Mouse (Mus musculus): ENCODE results near the gene Gm16253. TPM values are rescaled to one million over a fixed set of nuclear protein-coding genes. Genes with fewer than 3 reads are reported as not detected.

Gm16253 gene
- polyA plus RNA-seq, 1 experiment: not detected

- peak overlapping the region; percentile 33 for H3K4me3 ChIP-seq (replicated peaks; ENCODE audit: control insufficient read depth, low read depth, low read length)
- under 1% methylated on average over 16 of the region's 16 CpGs for WGBS
- TF ChIP-seq CTCF (IDR thresholded peaks at IDR 0.05; ENCODE audit: control insufficient read depth, insufficient read depth, low read length) (peak; percentile 100), POLR2A (IDR thresholded peaks at IDR 0.05; ENCODE audit: borderline replicate concordance, control insufficient read depth, low read depth, low read length) (peak; percentile 49; the same call in 1 of the 2 replicates)
- H3K4me1 ChIP-seq (ENCODE audit: control insufficient read depth, insufficient read depth, low read length): no peaks in the 10 kb centered on the region; the same call in 1 of the 2 replicates
- H3K27ac ChIP-seq (ENCODE audit: control insufficient read depth, insufficient read depth, low read depth, low read length, poor library complexity): no peak overlapping the region
Observed at GRCm38 (mm10) chr3:96579885-96580454, 3.2 kb downstream of the Gm16253 start.

DNA sequence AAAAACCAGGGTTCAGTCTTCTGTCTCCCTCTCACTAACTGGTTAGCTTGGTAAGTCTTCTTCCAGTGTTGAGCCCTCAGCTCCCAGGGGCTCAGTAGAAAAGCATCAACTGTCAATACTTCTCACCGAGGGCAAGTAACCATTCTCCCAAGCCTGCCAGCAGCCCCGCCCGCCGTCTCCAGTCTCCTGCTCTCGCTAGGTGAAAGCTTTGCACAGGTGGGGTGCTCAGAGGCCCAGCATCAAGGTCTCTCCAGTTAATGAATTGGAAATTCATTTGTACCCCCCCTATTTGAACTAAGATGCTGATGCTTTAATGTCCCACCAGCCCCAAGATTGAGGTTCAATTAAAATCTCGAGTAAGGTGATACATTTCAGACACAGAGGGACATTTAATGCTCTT, 4.4 kb downstream of the Gm16253 start:
- no peak overlapping the region for H3K27ac ChIP-seq (ENCODE audit: control insufficient read depth, insufficient read depth, low read depth, low read length, poor library complexity)
- H3K4me3 ChIP-seq (replicated peaks; ENCODE audit: control insufficient read depth, low read depth, low read length): no peak overlapping the region
- H3K4me1 ChIP-seq (ENCODE audit: control insufficient read depth, insufficient read depth, low read length): no peaks in the 10 kb centered on the region; the same call in 1 of the 2 replicates
- WGBS: 79% methylated on average over 6 of the region's 6 CpGs
- TF ChIP-seq POLR2A (IDR thresholded peaks at IDR 0.05; ENCODE audit: borderline replicate concordance, control insufficient read depth, low read depth, low read length) (no peak), CTCF (IDR thresholded peaks at IDR 0.05; ENCODE audit: control insufficient read depth, insufficient read depth, low read length) (no peak)

GRCm38 (mm10) chr3:96581771-96582515, 5.2 kb downstream of the Gm16253 start:
- H3K4me3 ChIP-seq (replicated peaks; ENCODE audit: control insufficient read depth, low read depth, low read length): no peak overlapping the region
- H3K27ac ChIP-seq (ENCODE audit: control insufficient read depth, insufficient read depth, low read depth, low read length, poor library complexity): no peak overlapping the region
- WGBS: 85% methylated on average over 16 of the region's 16 CpGs
- no peaks in the 10 kb centered on the region; the same call in 1 of the 2 replicates for H3K4me1 ChIP-seq (ENCODE audit: control insufficient read depth, insufficient read depth, low read length)
- TF ChIP-seq POLR2A (IDR thresholded peaks at IDR 0.05; ENCODE audit: borderline replicate concordance, control insufficient read depth, low read depth, low read length) (no peak), CTCF (IDR thresholded peaks at IDR 0.05; ENCODE audit: control insufficient read depth, insufficient read depth, low read length) (no peak)

DNA sequence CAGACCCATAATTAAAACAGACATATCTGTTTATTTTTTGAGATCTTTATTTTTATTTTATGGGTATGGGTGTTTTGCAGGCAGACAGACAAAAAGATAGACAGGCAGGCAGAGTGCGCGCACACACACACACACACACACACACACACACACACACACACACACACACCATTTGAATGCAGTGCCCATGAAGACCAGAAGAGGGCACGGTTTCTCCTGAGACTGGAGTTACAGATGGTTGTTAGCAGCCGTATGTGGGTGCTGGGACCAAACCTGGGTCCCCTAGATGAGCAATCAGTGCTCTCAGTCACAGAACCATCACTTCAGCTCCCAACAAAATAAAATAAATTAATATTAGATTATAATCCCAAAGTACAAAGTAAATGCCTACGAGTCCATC, 6.6 kb downstream of the Gm16253 start:
- TF ChIP-seq POLR2A (IDR thresholded peaks at IDR 0.05; ENCODE audit: borderline replicate concordance, control insufficient read depth, low read depth, low read length): no peak
- no peak for TF ChIP-seq CTCF (IDR thresholded peaks at IDR 0.05; ENCODE audit: control insufficient read depth, insufficient read depth, low read length)
- H3K4me1 ChIP-seq (ENCODE audit: control insufficient read depth, insufficient read depth, low read length): no peaks in the 10 kb centered on the region
- no peak overlapping the region for H3K4me3 ChIP-seq (replicated peaks; ENCODE audit: control insufficient read depth, low read depth, low read length)
- WGBS: 84% methylated on average over 5 of the region's 5 CpGs
- H3K27ac ChIP-seq (ENCODE audit: control insufficient read depth, insufficient read depth, low read depth, low read length, poor library complexity): no peak overlapping the region

DNA sequence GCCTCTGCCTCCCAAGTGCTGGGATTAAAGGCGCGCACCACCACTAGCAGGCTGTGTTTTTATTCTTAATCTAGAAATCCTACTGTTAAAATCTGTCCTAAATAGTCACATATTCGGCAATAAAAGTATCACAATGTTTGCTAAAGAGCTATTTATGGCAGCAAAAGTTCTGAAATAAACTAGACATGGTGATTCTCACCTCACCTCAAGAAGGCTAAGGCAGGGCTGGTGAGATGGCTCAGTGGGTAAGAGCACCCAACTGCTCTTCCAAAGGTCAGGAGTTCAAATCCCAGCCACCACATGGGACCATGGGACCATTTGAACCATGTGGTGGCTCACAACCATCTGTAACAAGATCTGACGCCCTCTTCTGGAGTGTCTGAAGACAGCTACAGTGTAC, 13.9 kb downstream of the Gm16253 start:
- 82% methylated on average over 4 of the region's 4 CpGs for WGBS
- Histone ChIP-seq H3K4me3 (replicated peaks; ENCODE audit: control insufficient read depth, low read depth, low read length) (no peak overlapping the region), H3K27ac (ENCODE audit: control insufficient read depth, insufficient read depth, low read depth, low read length, poor library complexity) (no peak overlapping the region), H3K4me1 (ENCODE audit: control insufficient read depth, insufficient read depth, low read length) (no peaks in the 10 kb centered on the region)
- no peak for TF ChIP-seq POLR2A (IDR thresholded peaks at IDR 0.05; ENCODE audit: borderline replicate concordance, control insufficient read depth, low read depth, low read length)
- no peak for TF ChIP-seq CTCF (IDR thresholded peaks at IDR 0.05; ENCODE audit: control insufficient read depth, insufficient read depth, low read length)

DNA sequence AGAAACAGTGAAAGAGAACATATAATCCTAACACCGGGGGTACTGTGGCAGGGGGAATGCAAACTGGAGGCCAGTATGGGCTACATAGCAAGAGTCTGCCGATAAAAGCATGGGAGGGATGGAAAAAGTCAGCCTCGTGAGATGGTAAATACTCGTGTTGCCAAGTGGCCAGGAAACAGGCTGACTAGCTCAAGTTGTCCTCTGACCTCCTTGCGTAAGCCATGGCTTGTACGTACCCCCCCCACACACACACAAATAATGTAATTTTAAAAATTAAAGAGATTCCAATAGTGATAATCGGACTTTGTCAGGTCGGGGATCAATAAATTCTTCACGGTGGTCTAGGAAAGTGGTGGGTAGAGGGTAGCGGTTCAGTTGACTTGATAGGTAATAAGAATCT, 16.6 kb downstream of the Gm16253 start:
- no peaks in the 10 kb centered on the region; the same call in 1 of the 2 replicates for H3K4me1 ChIP-seq (ENCODE audit: control insufficient read depth, insufficient read depth, low read length)
- WGBS: 2% methylated on average over 10 of the region's 10 CpGs
- no peak for TF ChIP-seq CTCF (IDR thresholded peaks at IDR 0.05; ENCODE audit: control insufficient read depth, insufficient read depth, low read length)

DNA sequence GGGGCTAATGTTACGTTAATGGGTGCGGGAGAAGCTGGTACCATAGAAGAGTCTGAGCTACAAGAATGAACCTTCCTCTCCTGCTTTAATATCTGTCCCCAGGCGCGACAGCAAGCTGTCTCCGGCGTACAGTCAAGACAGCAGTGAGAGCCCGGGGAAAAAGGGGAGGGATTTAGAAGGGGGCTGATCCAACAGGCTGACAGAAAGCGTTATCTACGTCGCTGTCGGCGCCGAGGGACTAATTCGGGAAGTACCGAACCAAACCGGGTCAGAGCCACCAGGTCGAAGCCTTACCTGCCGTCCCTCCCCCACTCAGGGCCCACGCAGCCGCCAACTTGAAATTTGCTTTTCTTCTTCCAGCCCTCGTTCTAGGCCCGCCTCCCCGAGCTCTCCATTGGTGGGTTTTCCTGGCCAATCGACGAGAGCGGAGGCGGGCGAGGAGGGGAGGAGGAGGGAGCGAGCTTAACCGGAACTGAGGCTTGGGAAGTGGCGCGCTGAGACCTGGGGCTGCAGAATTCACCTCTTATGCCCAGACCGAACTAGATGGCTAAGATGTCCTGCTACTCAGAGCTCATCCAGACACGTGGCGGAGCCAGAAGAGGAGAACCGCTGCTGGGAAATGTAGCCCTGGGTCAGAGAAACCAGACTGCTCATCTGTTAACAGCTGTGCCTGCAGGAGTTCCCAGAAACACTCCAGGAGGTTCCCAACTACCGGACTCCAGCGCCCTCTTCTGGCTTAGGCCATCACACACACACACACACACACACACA, 17.2 kb downstream of the Gm16253 start, which contains the start of gene Polr3gl:
TSS of gene Polr3gl (minus strand) at position 392 of the 771 bp plus-strand sequence.
- H3K4me1 ChIP-seq (ENCODE audit: control insufficient read depth, insufficient read depth, low read length): no peaks in the 10 kb centered on the region; the same call in 1 of the 2 replicates
- peak; percentile 9; the same call in 1 of the 2 replicates for TF ChIP-seq CTCF (IDR thresholded peaks at IDR 0.05; ENCODE audit: control insufficient read depth, insufficient read depth, low read length)
- peak; percentile 65; the same call in 1 of the 2 replicates for TF ChIP-seq POLR2A (IDR thresholded peaks at IDR 0.05; ENCODE audit: borderline replicate concordance, control insufficient read depth, low read depth, low read length)
- WGBS: under 1% methylated on average over 38 of the region's 38 CpGs
- peak within 1 kb of the TSS; percentile 83 for H3K4me3 ChIP-seq (replicated peaks; ENCODE audit: control insufficient read depth, low read depth, low read length)
- H3K27ac ChIP-seq (ENCODE audit: control insufficient read depth, insufficient read depth, low read depth, low read length, poor library complexity): peak within 1 kb of the TSS; percentile 67

More for the DNA sequence above, 16.6 kb downstream of the Gm16253 start:
- Histone ChIP-seq H3K27ac (ENCODE audit: control insufficient read depth, insufficient read depth, low read depth, low read length, poor library complexity) (no peak overlapping the region; the same call in 1 of the 2 replicates), H3K4me3 (replicated peaks; ENCODE audit: control insufficient read depth, low read depth, low read length) (peak overlapping the region; percentile 83)

DNA sequence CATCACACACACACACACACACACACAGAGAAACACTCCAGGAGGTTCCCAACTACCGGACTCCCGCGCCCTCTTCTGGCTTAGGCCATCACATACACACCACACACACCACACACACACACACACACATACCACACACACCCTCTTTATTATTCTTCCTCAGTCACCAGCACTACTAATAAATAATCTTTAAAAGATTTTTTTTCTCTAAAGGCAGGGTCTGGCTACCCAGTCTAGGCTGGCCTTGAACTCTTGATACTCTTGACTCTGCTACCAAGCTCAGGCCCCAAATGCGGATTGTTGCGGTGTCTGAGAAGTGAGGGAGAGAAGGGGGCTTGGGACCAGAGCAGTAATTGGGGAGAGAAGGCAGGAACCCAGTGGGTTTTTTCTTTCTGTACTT, 18.1 kb downstream of the Gm16253 start:
- H3K4me1 ChIP-seq (ENCODE audit: control insufficient read depth, insufficient read depth, low read length): no peaks in the 10 kb centered on the region; the same call in 1 of the 2 replicates
- TF ChIP-seq POLR2A (IDR thresholded peaks at IDR 0.05; ENCODE audit: borderline replicate concordance, control insufficient read depth, low read depth, low read length) (no peak), CTCF (IDR thresholded peaks at IDR 0.05; ENCODE audit: control insufficient read depth, insufficient read depth, low read length) (no peak)
- 97% methylated on average over 5 of the region's 5 CpGs for WGBS
- no peak overlapping the region for H3K27ac ChIP-seq (ENCODE audit: control insufficient read depth, insufficient read depth, low read depth, low read length, poor library complexity)
- H3K4me3 ChIP-seq (replicated peaks; ENCODE audit: control insufficient read depth, low read depth, low read length): no peak overlapping the region

Data from bone marrow, adult 2 months (tissue).